8 mouse cellular contexts compared by ENCODE assay signal in the genomic region with DNA sequence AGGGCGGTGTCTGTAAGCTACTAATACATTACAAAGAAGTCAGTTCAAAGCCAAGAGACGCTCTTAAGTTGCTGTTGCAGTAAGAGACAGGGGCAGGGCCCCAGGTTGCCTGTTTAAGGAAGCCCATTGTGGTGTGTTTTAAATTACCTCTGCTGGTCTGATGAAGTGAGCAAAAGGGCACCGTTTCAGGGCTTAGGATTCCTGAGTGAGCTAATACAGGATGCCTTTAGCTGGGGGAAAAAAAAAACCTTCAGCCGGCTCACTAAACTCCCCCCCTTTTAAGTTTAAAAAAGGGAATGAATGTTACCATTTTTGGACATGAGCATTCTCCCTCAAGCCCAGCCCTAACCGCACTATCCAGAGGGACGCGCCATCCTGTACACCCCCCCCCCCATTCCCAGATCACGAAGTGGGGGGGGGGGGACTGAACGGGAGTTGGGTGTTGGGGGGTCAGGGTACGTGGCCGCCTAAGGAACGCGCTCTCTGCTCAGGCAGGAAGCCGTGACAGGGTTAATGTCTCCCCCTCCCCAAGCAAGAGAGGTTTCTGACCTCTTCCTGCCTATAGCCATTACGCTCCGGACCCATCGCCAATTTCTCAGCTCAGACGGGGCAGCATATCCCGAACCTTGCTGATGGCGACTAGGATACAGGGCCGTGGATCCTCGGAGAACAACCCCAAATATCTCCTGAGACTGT. TPM values are rescaled to one million over a fixed set of nuclear protein-coding genes. Genes with fewer than 3 reads are reported as not detected.
DNase-seq lines count a peak whose midpoint lies in the region; ATAC-seq and TF ChIP-seq lines count a peak whose summit lies in the region.

No protein-coding gene starts in this region.

- no peak for TF ChIP-seq EP300 in ES-Bruce4 (IDR thresholded peaks at IDR 0.05; ENCODE audit: insufficient read depth, low read depth, low read length)
- no peak for TF ChIP-seq EP300 in liver, postnatal 0 days (IDR thresholded peaks at IDR 0.05; ENCODE audit: low read depth)

- ATAC-seq in heart, embryonic 12.5 days (ENCODE audit: insufficient number of reproducible peaks, low FRiP score) = 0 out of 2 replicates have a peak, but pooled peaks have one; percentile 5
- 0 out of 2 replicates have a peak, but pooled peaks have one; percentile 0 for ATAC-seq in forebrain, embryonic 15.5 days (replicated peaks)
- no peak for ATAC-seq in liver, postnatal 0 days

- no peak for TF ChIP-seq CTCF in ES-Bruce4 (IDR thresholded peaks at IDR 0.05; ENCODE audit: low read depth, low read length)
- no peak for TF ChIP-seq CTCF in liver, postnatal 0 days (IDR thresholded peaks at IDR 0.05; ENCODE audit: low read depth)

- no peaks in the 10 kb centered on the region for H3K27me3 ChIP-seq in heart, embryonic 12.5 days (replicated peaks)
- H3K27me3 ChIP-seq in ES-Bruce4 (ENCODE audit: control insufficient read depth, insufficient read depth, low read length, poor library complexity, severe bottlenecking) = no peaks in the 10 kb centered on the region
- no peaks in the 10 kb centered on the region for H3K27me3 ChIP-seq in forebrain, embryonic 15.5 days
- peaks cover 14% of the 10 kb centered on the region for H3K27me3 ChIP-seq in liver, postnatal 0 days (ENCODE audit: insufficient read depth, low read length)

- no peaks in the 10 kb centered on the region for H3K36me3 ChIP-seq in heart, embryonic 12.5 days
- no peaks in the 10 kb centered on the region for H3K36me3 ChIP-seq in ES-Bruce4 (ENCODE audit: control insufficient read depth, insufficient read depth, low read length, poor library complexity, severe bottlenecking)
- no peaks in the 10 kb centered on the region for H3K36me3 ChIP-seq in forebrain, embryonic 15.5 days
- no peaks in the 10 kb centered on the region for H3K36me3 ChIP-seq in liver, postnatal 0 days (replicated peaks; ENCODE audit: insufficient read depth, low read length)

- peaks cover 54% of the 10 kb centered on the region for H3K4me1 ChIP-seq in heart, embryonic 12.5 days (replicated peaks)
- H3K4me1 ChIP-seq in ES-Bruce4 (ENCODE audit: control insufficient read depth, insufficient read depth, low read length) = peaks cover 3% of the 10 kb centered on the region
- peaks cover 18% of the 10 kb centered on the region for H3K4me1 ChIP-seq in forebrain, embryonic 15.5 days
- H3K4me1 ChIP-seq in liver, postnatal 0 days (ENCODE audit: insufficient read depth) = peaks cover 13% of the 10 kb centered on the region

- peak overlapping the region; percentile 90 for H3K27ac ChIP-seq in heart, embryonic 12.5 days (ENCODE audit: poor library complexity, severe bottlenecking)
- H3K27ac ChIP-seq in ES-Bruce4 (ENCODE audit: insufficient read depth, low read length) = peak overlapping the region; percentile 45; the same call in 1 of the 2 replicates
- peak overlapping the region; percentile 91 for H3K27ac ChIP-seq in forebrain, embryonic 15.5 days (replicated peaks)
- H3K27ac ChIP-seq in liver, postnatal 0 days (ENCODE audit: low read depth) = peak overlapping the region; percentile 89

- intact Hi-C loops in heart, postnatal 25 days (cut with DNase I) = loop anchor here (1.0 to 5.0 kb wide), 3 partner anchors 28 to 109 kb away; no protein-coding TSS in a partner anchor

- no peaks in the 10 kb centered on the region for H3K9me3 ChIP-seq in heart, embryonic 12.5 days (replicated peaks)
- H3K9me3 ChIP-seq in ES-Bruce4 (replicated peaks; ENCODE audit: control insufficient read depth, insufficient read depth, low read length, poor library complexity, severe bottlenecking) = no peaks in the 10 kb centered on the region
- H3K9me3 ChIP-seq in forebrain, embryonic 15.5 days = no peaks in the 10 kb centered on the region
- no peaks in the 10 kb centered on the region for H3K9me3 ChIP-seq in liver, postnatal 0 days (ENCODE audit: low read length)

- DNase-seq in heart, postnatal 25 days (ENCODE audit: low spot score) = no peak
- no peak for DNase-seq in liver, postnatal 0 days
- DNase-seq in thymus, postnatal 14 days = peak; percentile 62
- no peak for DNase-seq in urinary bladder, postnatal 14 days (ENCODE audit: low spot score)
- no peak for DNase-seq in layer of hippocampus, postnatal 25 days (ENCODE audit: extremely low spot score in 1 of 2, low spot score in 1 of 2)

- peak overlapping the region; percentile 81 for H3K4me2 ChIP-seq in heart, embryonic 12.5 days
- peak overlapping the region; percentile 83 for H3K4me2 ChIP-seq in forebrain, embryonic 15.5 days (replicated peaks)
- H3K4me2 ChIP-seq in liver, postnatal 0 days (ENCODE audit: low read depth, low read length) = peak overlapping the region; percentile 84

- H3K4me3 ChIP-seq in heart, embryonic 12.5 days = peak overlapping the region; percentile 87
- H3K4me3 ChIP-seq in ES-Bruce4 (ENCODE audit: low read depth, low read length) = peak overlapping the region; percentile 91
- H3K4me3 ChIP-seq in forebrain, embryonic 15.5 days = peak overlapping the region; percentile 86
- peak overlapping the region; percentile 75 for H3K4me3 ChIP-seq in liver, postnatal 0 days (ENCODE audit: low read depth, low read length)

- no peak for TF ChIP-seq POLR2A in ES-Bruce4 (IDR thresholded peaks at IDR 0.05; ENCODE audit: insufficient read depth, low read length)

- peak overlapping the region; percentile 92 for H3K9ac ChIP-seq in heart, embryonic 12.5 days
- peak overlapping the region; percentile 88 for H3K9ac ChIP-seq in ES-Bruce4 (ENCODE audit: low read depth, poor library complexity, severe bottlenecking)
- peak overlapping the region; percentile 79 for H3K9ac ChIP-seq in forebrain, embryonic 15.5 days (replicated peaks)
- peak overlapping the region; percentile 79 for H3K9ac ChIP-seq in liver, postnatal 0 days (replicated peaks)

- WGBS in heart, embryonic 12.5 days = under 1% methylated on average over 22 of the region's 22 CpGs
- 2% methylated on average over 21 of the region's 22 CpGs for WGBS in forebrain, embryonic 15.5 days
- WGBS in liver, postnatal 0 days (ENCODE audit: insufficient replicate concordance) = 3% methylated on average over 21 of the region's 22 CpGs

RNA-seq across cellular contexts. Expression of gene Actn1, which starts 1.5 kb away (rescaled TPM):
- polyA plus RNA-seq in heart, embryonic 12.5 days (2016; fragmentation: Nextera tagmentation; extraction: Ambion mirVana) = 63.6 and 65.0 TPM in 2 replicates
- 10 to 100 TPM; 33.9 to 38.3 TPM for total RNA-seq in heart, postnatal 25 days (2021)
- 193 and 203 TPM in 2 replicates for polyA plus RNA-seq in ES-Bruce4 (2011; ENCODE audit: insufficient read depth, insufficient read length, low read depth, missing spikeins)
- 8.8 and 8.9 TPM in 2 replicates for polyA plus RNA-seq in forebrain, embryonic 15.5 days (2015; fragmentation: Nextera tagmentation; extraction: Ambion mirVana)
- 7.7 and 8.4 TPM in 2 replicates for polyA plus RNA-seq in liver, postnatal 0 days (2015; fragmentation: Nextera tagmentation; extraction: Ambion mirVana)
- 100 to 1,000 TPM in 1 of 2 experiments, 10 to 100 TPM in 1; 93.4 to 102 TPM for total RNA-seq in layer of hippocampus, postnatal 25 days (2021)
